Mouse (Mus musculus) neural tube, embryonic 10.5 days (tissue): Measurements from ENCODE around the gene Gm11037.

Source experiments
- DNase-seq: peaks from one replicate; pipeline ENCODE4 v3.0.0-alpha.2; 2017; ENCODE audit warnings: low spot score; ENCODE audit errors: extremely low spot score

The Gm11037 gene

DNA sequence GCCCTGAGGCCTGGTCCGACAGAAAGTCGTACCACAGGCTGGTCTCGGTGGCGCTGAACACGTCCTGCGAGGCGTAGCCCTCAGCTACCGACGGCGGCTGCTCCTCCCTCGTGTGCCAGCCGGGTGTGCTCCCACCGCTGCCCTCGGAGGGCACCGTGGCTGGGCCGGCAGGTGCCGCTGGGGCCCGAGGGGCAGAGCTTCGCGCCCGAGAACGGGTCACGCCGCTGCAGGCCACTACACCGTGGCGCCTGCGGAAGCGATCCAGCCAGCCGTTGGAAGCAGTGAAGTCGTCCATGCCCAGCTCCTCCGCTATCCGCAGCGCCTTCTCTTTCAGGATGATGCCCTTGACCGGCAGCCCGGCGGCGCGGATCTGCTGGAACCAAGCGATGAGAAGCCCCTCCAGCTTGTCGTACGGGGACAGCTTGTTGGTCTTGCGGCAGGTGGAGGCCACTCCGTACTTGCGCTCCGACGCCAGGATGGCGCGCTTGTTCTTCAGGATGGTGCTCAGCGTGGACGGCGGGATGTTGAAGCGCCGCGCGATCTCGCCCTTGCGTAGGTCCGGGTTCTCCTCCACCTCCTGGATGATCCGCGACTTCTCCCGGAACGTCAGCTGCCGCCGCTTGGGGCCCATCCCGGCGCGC, 46.1 kb downstream of the Gm11037 start:
- peak; percentile 76 for DNase-seq

GRCm38 (mm10) chr2:131179990-131180587, 46.8 kb downstream of the Gm11037 start, which contains the start of gene Cenpb:
TSS of gene Cenpb (minus strand) at chr2:131180067.
- DNase-seq = peak; percentile 85
